Mouse (Mus musculus): ENCODE results near the gene Tspan1.

- TF ChIP-seq CTCF (IDR thresholded peaks at IDR 0.05; ENCODE audit: control insufficient read depth, insufficient read depth, insufficient read length) (no peak), USF1 (IDR thresholded peaks at IDR 0.05; ENCODE audit: low read depth) (no peak), MYOG (IDR thresholded peaks at IDR 0.05; ENCODE audit: control insufficient read depth, extremely low read depth, insufficient read length) (no peak), MAX (IDR thresholded peaks at IDR 0.05) (no peak), CEBPB (IDR thresholded peaks at IDR 0.05; ENCODE audit: low read depth) (no peak)
Observed at GRCm38 (mm10) chr4:116217046-116217445, 49.6 kb upstream of the Tspan1 start.
